Mouse (Mus musculus): ENCODE results near the gene Rrp7a.

Rrp7a gene

GRCm38 (mm10) chr15:83167126-83167525 lies 44.5 kb upstream of the Rrp7a start:
- Histone ChIP-seq H3K36me3 (ENCODE audit: insufficient read depth, low read length) (peaks cover 66% of the 10 kb centered on the region), H3K4me3 (replicated peaks; ENCODE audit: low read length) (no peak overlapping the region), H3K27me3 (ENCODE audit: insufficient read depth, low read length) (no peaks in the 10 kb centered on the region), H3K4me1 (replicated peaks; ENCODE audit: low read depth, low read length) (peaks cover 85% of the 10 kb centered on the region), H3K9me3 (ENCODE audit: low read length) (no peaks in the 10 kb centered on the region)
- no peak for TF ChIP-seq NANOG (IDR thresholded peaks at IDR 0.05; ENCODE audit: borderline replicate concordance, low read length)
- no peak for TF ChIP-seq POU5F1 (IDR thresholded peaks at IDR 0.05; ENCODE audit: borderline replicate concordance, low read length)
- TF ChIP-seq CTCF (conservative IDR thresholded peaks at IDR 0.05; ENCODE audit: low read length) = no peak

GRCm38 (mm10) chr15:83166642-83167041 lies 44.0 kb upstream of the Rrp7a start:
- no peak for TF ChIP-seq POU5F1 (IDR thresholded peaks at IDR 0.05; ENCODE audit: borderline replicate concordance, low read length)
- no peak for TF ChIP-seq CTCF (conservative IDR thresholded peaks at IDR 0.05; ENCODE audit: low read length)
- TF ChIP-seq NANOG (IDR thresholded peaks at IDR 0.05; ENCODE audit: borderline replicate concordance, low read length) = no peak
- Histone ChIP-seq H3K4me1 (replicated peaks; ENCODE audit: low read depth, low read length) (peaks cover 89% of the 10 kb centered on the region), H3K27me3 (ENCODE audit: insufficient read depth, low read length) (no peaks in the 10 kb centered on the region), H3K9me3 (ENCODE audit: low read length) (no peaks in the 10 kb centered on the region), H3K36me3 (ENCODE audit: insufficient read depth, low read length) (peaks cover 71% of the 10 kb centered on the region), H3K4me3 (replicated peaks; ENCODE audit: low read length) (no peak overlapping the region)

- Histone ChIP-seq H3K4me1 (replicated peaks; ENCODE audit: low read depth, low read length) (peaks cover 89% of the 10 kb centered on the region), H3K36me3 (ENCODE audit: insufficient read depth, low read length) (peaks cover 74% of the 10 kb centered on the region), H3K9me3 (ENCODE audit: low read length) (no peaks in the 10 kb centered on the region), H3K27me3 (ENCODE audit: insufficient read depth, low read length) (no peaks in the 10 kb centered on the region), H3K4me3 (replicated peaks; ENCODE audit: low read length) (peak overlapping the region; percentile 21)
- TF ChIP-seq POU5F1 (IDR thresholded peaks at IDR 0.05; ENCODE audit: borderline replicate concordance, low read length) (no peak), NANOG (IDR thresholded peaks at IDR 0.05; ENCODE audit: borderline replicate concordance, low read length) (no peak), CTCF (conservative IDR thresholded peaks at IDR 0.05; ENCODE audit: low read length) (no peak)
Measured at GRCm38 (mm10) chr15:83165526-83166315, 43.1 kb upstream of the Rrp7a start.

GRCm38 (mm10) chr15:83164971-83165471 lies 42.4 kb upstream of the Rrp7a start:
- peaks cover 89% of the 10 kb centered on the region for H3K4me1 ChIP-seq (replicated peaks; ENCODE audit: low read depth, low read length)
- H3K4me3 ChIP-seq (replicated peaks; ENCODE audit: low read length) = peak overlapping the region; percentile 21
- peaks cover 73% of the 10 kb centered on the region for H3K36me3 ChIP-seq (ENCODE audit: insufficient read depth, low read length)
- no peaks in the 10 kb centered on the region for H3K27me3 ChIP-seq (ENCODE audit: insufficient read depth, low read length)
- no peaks in the 10 kb centered on the region for H3K9me3 ChIP-seq (ENCODE audit: low read length)
- TF ChIP-seq NANOG (IDR thresholded peaks at IDR 0.05; ENCODE audit: borderline replicate concordance, low read length) (no peak), POU5F1 (IDR thresholded peaks at IDR 0.05; ENCODE audit: borderline replicate concordance, low read length) (no peak), CTCF (conservative IDR thresholded peaks at IDR 0.05; ENCODE audit: low read length) (no peak)

- Histone ChIP-seq H3K9me3 (ENCODE audit: low read length) (no peaks in the 10 kb centered on the region), H3K27me3 (ENCODE audit: insufficient read depth, low read length) (no peaks in the 10 kb centered on the region), H3K4me3 (replicated peaks; ENCODE audit: low read length) (no peak overlapping the region), H3K4me1 (replicated peaks; ENCODE audit: low read depth, low read length) (peaks cover 89% of the 10 kb centered on the region), H3K36me3 (ENCODE audit: insufficient read depth, low read length) (peaks cover 75% of the 10 kb centered on the region)
- TF ChIP-seq CTCF (conservative IDR thresholded peaks at IDR 0.05; ENCODE audit: low read length) (no peak), POU5F1 (IDR thresholded peaks at IDR 0.05; ENCODE audit: borderline replicate concordance, low read length) (no peak), NANOG (IDR thresholded peaks at IDR 0.05; ENCODE audit: borderline replicate concordance, low read length) (no peak)
Measured at GRCm38 (mm10) chr15:83162818-83163485, 40.4 kb upstream of the Rrp7a start.

GRCm38 (mm10) chr15:83162001-83162400 lies 39.4 kb upstream of the Rrp7a start:
- H3K27me3 ChIP-seq (ENCODE audit: insufficient read depth, low read length) = no peaks in the 10 kb centered on the region
- TF ChIP-seq NANOG (IDR thresholded peaks at IDR 0.05; ENCODE audit: borderline replicate concordance, low read length) = no peak
- TF ChIP-seq CTCF (conservative IDR thresholded peaks at IDR 0.05; ENCODE audit: low read length) = no peak
- no peak for TF ChIP-seq POU5F1 (IDR thresholded peaks at IDR 0.05; ENCODE audit: borderline replicate concordance, low read length)
- no peaks in the 10 kb centered on the region for H3K9me3 ChIP-seq (ENCODE audit: low read length)
- H3K4me1 ChIP-seq (replicated peaks; ENCODE audit: low read depth, low read length) = peaks cover 89% of the 10 kb centered on the region
- peaks cover 74% of the 10 kb centered on the region for H3K36me3 ChIP-seq (ENCODE audit: insufficient read depth, low read length)
- H3K4me3 ChIP-seq (replicated peaks; ENCODE audit: low read length) = no peak overlapping the region

- Histone ChIP-seq H3K36me3 (ENCODE audit: insufficient read depth, low read length) (peaks cover 74% of the 10 kb centered on the region), H3K4me1 (replicated peaks; ENCODE audit: low read depth, low read length) (peaks cover 86% of the 10 kb centered on the region), H3K4me3 (replicated peaks; ENCODE audit: low read length) (peak overlapping the region; percentile 41), H3K9me3 (ENCODE audit: low read length) (no peaks in the 10 kb centered on the region), H3K27me3 (ENCODE audit: insufficient read depth, low read length) (no peaks in the 10 kb centered on the region)
- TF ChIP-seq NANOG (IDR thresholded peaks at IDR 0.05; ENCODE audit: borderline replicate concordance, low read length) (no peak), POU5F1 (IDR thresholded peaks at IDR 0.05; ENCODE audit: borderline replicate concordance, low read length) (no peak)
Measured at GRCm38 (mm10) chr15:83161062-83161748, 38.6 kb upstream of the Rrp7a start.

- no peaks in the 10 kb centered on the region for H3K9me3 ChIP-seq (ENCODE audit: low read length)
- no peak for TF ChIP-seq NANOG (IDR thresholded peaks at IDR 0.05; ENCODE audit: borderline replicate concordance, low read length)
- no peak for TF ChIP-seq CTCF (conservative IDR thresholded peaks at IDR 0.05; ENCODE audit: low read length)
- no peak for TF ChIP-seq POU5F1 (IDR thresholded peaks at IDR 0.05; ENCODE audit: borderline replicate concordance, low read length)
- peaks cover 79% of the 10 kb centered on the region for H3K4me1 ChIP-seq (replicated peaks; ENCODE audit: low read depth, low read length)
- peak overlapping the region; percentile 41; the same call in 1 of the 2 replicates for H3K4me3 ChIP-seq (replicated peaks; ENCODE audit: low read length)
- no peaks in the 10 kb centered on the region for H3K27me3 ChIP-seq (ENCODE audit: insufficient read depth, low read length)
- peaks cover 74% of the 10 kb centered on the region for H3K36me3 ChIP-seq (ENCODE audit: insufficient read depth, low read length)
Measured at GRCm38 (mm10) chr15:83160561-83160960, 38.0 kb upstream of the Rrp7a start.

All from E14TG2a.4 (cell line).